Mouse (Mus musculus): ENCODE measurements around the gene Irf8. TPM values are rescaled to one million over a fixed set of nuclear protein-coding genes. Genes with fewer than 3 reads are reported as not detected.

Irf8 gene
- polyA plus RNA-seq, 1 experiment, result 109 TPM

DNA sequence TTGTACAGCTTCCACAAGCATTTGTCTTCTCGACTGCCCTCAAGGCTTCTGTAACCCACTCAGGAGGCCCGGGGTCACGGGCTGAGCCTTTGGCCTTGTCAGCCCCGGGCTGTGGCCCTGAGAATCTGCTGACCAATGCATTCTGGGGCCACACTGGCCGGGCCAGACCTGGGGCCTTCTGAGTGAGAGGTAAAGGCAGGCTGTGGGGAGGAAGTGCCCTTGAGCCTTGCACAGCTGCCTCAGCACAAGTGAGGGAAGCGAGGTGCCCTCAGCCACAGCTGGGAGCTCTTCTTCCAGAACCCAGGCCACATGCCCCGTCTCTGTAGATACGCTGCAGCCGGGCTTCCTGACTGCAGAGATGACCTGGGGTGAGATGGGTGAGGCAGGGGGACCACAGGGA lies 14.5 kb downstream of the Irf8 start:
- Histone ChIP-seq H3K36me3 (ENCODE audit: control insufficient read depth, insufficient read depth, low read length) (no peaks in the 10 kb centered on the region), H3K27ac (ENCODE audit: control insufficient read depth, insufficient read depth, low read length) (peak overlapping the region; percentile 89; the same call in 1 of the 2 replicates)
- WGBS, result 40% methylated on average over 9 of the region's 9 CpGs

DNA sequence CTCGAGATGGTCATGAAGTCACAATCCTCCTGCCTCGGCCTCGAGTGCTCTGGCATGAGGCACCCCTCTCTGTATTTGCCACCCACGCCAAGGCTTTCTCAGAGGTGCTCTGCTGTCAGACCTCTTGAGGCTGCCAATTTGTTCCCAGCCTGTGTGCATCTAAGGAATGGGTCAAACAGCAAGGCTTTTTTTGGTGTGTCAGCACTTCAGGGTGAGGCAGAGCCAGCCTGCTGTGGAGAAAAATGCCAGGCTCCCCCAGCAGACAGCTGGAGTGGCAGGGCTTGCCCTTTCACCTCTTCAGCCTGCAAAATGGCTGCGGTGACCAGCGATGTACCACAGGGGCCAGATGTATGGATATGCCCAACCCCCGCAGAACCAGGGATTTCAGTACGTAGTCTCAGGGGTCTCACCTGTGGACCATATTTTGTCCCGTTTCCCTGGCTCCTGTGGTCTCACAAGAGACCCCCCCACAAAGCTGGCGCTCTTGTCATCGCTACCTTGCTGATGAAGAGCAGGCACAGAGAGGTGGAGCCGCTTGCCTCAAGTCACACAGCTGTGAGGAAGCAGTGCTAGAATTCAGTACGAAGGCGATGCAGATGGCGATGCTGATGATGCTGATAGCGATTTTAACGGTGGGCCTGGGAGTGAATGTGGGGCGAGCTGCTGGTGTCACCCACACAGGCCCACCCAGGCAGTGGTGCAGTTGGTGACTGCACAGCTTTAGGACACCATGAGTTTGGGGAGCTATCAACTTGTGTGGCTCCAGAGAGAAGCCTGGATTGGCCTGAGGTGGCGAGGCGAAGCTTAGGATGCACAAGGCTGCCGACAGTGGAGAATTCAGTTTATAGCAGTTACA lies 15.3 kb downstream of the Irf8 start:
- peak; percentile 62 for DNase-seq
- WGBS, result 36% methylated on average over 21 of the region's 21 CpGs
- peak overlapping the region; percentile 89 for H3K27ac ChIP-seq (ENCODE audit: control insufficient read depth, insufficient read depth, low read length)
- no peaks in the 10 kb centered on the region for H3K27me3 ChIP-seq (ENCODE audit: control insufficient read depth, insufficient read depth, low read length)
- peak overlapping the region; percentile 5; the same call in 1 of the 2 replicates for H3K4me3 ChIP-seq (ENCODE audit: control insufficient read depth, insufficient read depth, low read length)
- H3K4me1 ChIP-seq (replicated peaks; ENCODE audit: control insufficient read depth, insufficient read depth, low read length), result peaks cover 39% of the 10 kb centered on the region
- TF ChIP-seq POLR2A (IDR thresholded peaks at IDR 0.05; ENCODE audit: control insufficient read depth, extremely low read depth, insufficient read depth, low read length, poor library complexity), result no peak
- no peak for TF ChIP-seq CTCF (IDR thresholded peaks at IDR 0.05; ENCODE audit: borderline replicate concordance, control insufficient read depth, extremely low read depth, insufficient read depth, low read length, poor library complexity)
- no peaks in the 10 kb centered on the region for H3K36me3 ChIP-seq (ENCODE audit: control insufficient read depth, insufficient read depth, low read length)

More for the DNA sequence above, 14.5 kb downstream of the Irf8 start:
- DNase-seq, result peak; percentile 73
- H3K4me3 ChIP-seq (ENCODE audit: control insufficient read depth, insufficient read depth, low read length), result no peak overlapping the region
- H3K4me1 ChIP-seq (replicated peaks; ENCODE audit: control insufficient read depth, insufficient read depth, low read length), result peaks cover 39% of the 10 kb centered on the region
- TF ChIP-seq CTCF (IDR thresholded peaks at IDR 0.05; ENCODE audit: borderline replicate concordance, control insufficient read depth, extremely low read depth, insufficient read depth, low read length, poor library complexity) (no peak), POLR2A (IDR thresholded peaks at IDR 0.05; ENCODE audit: control insufficient read depth, extremely low read depth, insufficient read depth, low read length, poor library complexity) (no peak)
- no peaks in the 10 kb centered on the region for H3K27me3 ChIP-seq (ENCODE audit: control insufficient read depth, insufficient read depth, low read length)

DNA sequence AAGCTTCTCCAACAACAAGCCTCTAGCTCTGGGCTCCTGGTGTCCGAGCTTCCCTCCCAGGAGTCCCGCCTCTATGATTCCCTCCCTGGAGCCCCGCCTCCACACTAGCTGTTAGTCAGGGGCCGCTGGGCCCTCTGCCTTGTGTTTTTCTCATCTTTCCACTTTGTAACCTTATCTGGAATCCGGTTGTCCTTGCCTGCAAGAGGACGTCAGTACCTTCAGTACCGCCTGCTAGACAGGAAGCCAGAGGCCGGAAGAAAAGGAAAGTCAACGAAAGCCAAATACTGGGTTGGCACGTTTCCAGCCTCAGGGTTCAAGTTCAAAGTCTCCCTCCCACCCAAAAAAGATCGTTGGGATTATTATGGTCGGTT lies 15.9 kb downstream of the Irf8 start:
- Histone ChIP-seq H3K36me3 (ENCODE audit: control insufficient read depth, insufficient read depth, low read length) (no peaks in the 10 kb centered on the region), H3K4me1 (replicated peaks; ENCODE audit: control insufficient read depth, insufficient read depth, low read length) (peaks cover 39% of the 10 kb centered on the region), H3K27ac (ENCODE audit: control insufficient read depth, insufficient read depth, low read length) (peak overlapping the region; percentile 89), H3K27me3 (ENCODE audit: control insufficient read depth, insufficient read depth, low read length) (no peaks in the 10 kb centered on the region), H3K4me3 (ENCODE audit: control insufficient read depth, insufficient read depth, low read length) (peak overlapping the region; percentile 5; the same call in 1 of the 2 replicates)
- TF ChIP-seq CTCF (IDR thresholded peaks at IDR 0.05; ENCODE audit: borderline replicate concordance, control insufficient read depth, extremely low read depth, insufficient read depth, low read length, poor library complexity) (no peak), POLR2A (IDR thresholded peaks at IDR 0.05; ENCODE audit: control insufficient read depth, extremely low read depth, insufficient read depth, low read length, poor library complexity) (no peak)
- 2% methylated on average over 12 of the region's 12 CpGs for WGBS
- peak; percentile 59 for DNase-seq

DNA sequence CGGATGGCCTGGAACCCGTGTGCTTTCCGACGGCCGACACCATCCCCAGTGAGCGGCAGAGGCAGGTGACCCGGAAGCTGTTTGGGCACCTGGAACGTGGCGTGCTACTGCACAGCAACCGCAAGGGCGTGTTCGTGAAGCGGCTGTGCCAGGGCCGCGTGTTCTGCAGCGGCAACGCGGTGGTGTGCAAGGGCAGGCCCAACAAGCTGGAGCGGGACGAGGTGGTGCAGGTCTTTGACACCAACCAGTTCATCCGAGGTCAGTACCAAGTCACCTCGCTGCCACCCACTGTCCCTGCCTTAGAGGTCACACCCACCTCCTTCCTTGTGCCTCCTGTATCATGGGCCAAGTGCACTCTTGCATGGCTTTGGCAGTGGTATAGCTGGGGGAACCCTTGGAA lies 17.3 kb downstream of the Irf8 start:
- no peaks in the 10 kb centered on the region for H3K27me3 ChIP-seq (ENCODE audit: control insufficient read depth, insufficient read depth, low read length)
- WGBS, result 95% methylated on average over 22 of the region's 22 CpGs
- H3K4me3 ChIP-seq (ENCODE audit: control insufficient read depth, insufficient read depth, low read length), result no peak overlapping the region
- no peaks in the 10 kb centered on the region for H3K36me3 ChIP-seq (ENCODE audit: control insufficient read depth, insufficient read depth, low read length)
- peaks cover 46% of the 10 kb centered on the region for H3K4me1 ChIP-seq (replicated peaks; ENCODE audit: control insufficient read depth, insufficient read depth, low read length)
- no peak for DNase-seq
- TF ChIP-seq POLR2A (IDR thresholded peaks at IDR 0.05; ENCODE audit: control insufficient read depth, extremely low read depth, insufficient read depth, low read length, poor library complexity) (no peak), CTCF (IDR thresholded peaks at IDR 0.05; ENCODE audit: borderline replicate concordance, control insufficient read depth, extremely low read depth, insufficient read depth, low read length, poor library complexity) (no peak)
- no peak overlapping the region for H3K27ac ChIP-seq (ENCODE audit: control insufficient read depth, insufficient read depth, low read length)

DNA sequence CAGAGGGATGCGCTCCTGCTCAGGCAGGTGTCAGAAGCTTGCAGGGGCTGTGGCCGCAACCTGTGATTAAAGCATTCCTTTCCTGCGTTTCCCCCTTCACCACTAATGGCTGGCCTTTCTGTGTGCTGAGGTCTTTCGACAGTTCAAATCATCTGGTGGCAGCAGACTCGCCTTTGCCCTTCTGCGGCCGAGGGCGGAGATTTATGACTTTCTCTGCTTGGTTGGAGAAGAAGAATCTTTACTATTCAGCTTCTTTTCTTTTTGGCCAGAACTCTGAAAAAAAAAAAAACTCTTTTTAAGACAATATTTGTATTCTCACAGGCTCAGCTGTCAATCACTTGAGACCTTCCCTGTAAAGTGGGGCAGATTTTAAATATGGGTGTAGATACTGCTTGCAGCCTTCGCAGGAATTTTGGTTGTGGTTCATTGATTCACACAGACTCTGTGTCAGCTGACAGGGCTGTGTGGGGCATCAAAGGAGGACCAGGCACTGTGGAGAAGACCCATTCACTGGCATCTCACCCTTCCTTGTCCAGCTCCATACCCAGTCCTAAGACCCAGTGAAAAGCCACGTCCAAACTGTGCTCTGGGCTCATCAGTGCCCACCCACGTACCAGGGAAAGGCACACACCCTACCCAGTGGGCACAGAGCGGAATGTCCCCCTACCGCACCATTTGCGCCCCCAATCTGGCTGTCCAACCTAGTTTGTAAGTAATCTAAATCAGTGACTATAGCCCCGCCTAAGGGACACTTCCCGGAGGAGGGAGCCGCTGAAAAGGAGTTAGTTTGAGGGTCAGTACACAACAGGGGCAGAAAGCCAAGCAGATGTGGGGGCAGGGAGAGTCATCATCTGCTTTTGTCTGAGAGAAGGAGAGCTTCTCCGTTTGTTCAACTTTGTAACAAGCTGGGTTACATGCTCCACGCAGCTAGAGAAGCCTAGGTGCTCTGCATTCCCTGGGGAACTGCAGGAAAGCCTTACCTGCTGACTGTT lies 19.4 kb downstream of the Irf8 start:
- H3K36me3 ChIP-seq (ENCODE audit: control insufficient read depth, insufficient read depth, low read length), result no peaks in the 10 kb centered on the region
- WGBS, result 91% methylated on average over 19 of the region's 19 CpGs
- peaks cover 43% of the 10 kb centered on the region for H3K4me1 ChIP-seq (replicated peaks; ENCODE audit: control insufficient read depth, insufficient read depth, low read length)
- H3K4me3 ChIP-seq (ENCODE audit: control insufficient read depth, insufficient read depth, low read length), result no peak overlapping the region
- no peak overlapping the region for H3K27ac ChIP-seq (ENCODE audit: control insufficient read depth, insufficient read depth, low read length)
- no peak for DNase-seq
- H3K27me3 ChIP-seq (ENCODE audit: control insufficient read depth, insufficient read depth, low read length), result no peaks in the 10 kb centered on the region
- TF ChIP-seq CTCF (IDR thresholded peaks at IDR 0.05; ENCODE audit: borderline replicate concordance, control insufficient read depth, extremely low read depth, insufficient read depth, low read length, poor library complexity) (no peak), POLR2A (IDR thresholded peaks at IDR 0.05; ENCODE audit: control insufficient read depth, extremely low read depth, insufficient read depth, low read length, poor library complexity) (no peak)

DNA sequence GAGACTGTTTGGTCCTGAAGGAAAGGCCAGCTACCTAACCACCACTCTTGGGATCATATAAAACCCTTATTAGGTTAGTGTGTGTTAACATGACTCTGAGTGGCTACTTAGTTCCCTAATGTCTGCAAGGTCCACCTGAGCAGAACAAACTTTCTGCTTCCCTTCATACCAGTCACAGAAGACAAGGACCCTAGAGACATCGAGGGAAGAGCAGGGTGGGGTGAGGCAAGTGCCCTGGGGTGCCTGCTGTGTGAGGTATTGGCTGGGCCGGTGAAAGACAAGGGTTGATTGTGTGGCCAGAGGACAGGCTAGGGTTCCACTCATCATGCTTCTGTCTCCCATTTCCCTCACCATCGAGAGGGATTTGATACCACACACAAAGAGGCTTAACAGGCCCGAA lies 21.8 kb downstream of the Irf8 start:
- 71% methylated on average over 4 of the region's 4 CpGs for WGBS
- peaks cover 19% of the 10 kb centered on the region for H3K4me1 ChIP-seq (replicated peaks; ENCODE audit: control insufficient read depth, insufficient read depth, low read length)
- no peak overlapping the region for H3K27ac ChIP-seq (ENCODE audit: control insufficient read depth, insufficient read depth, low read length)
- DNase-seq, result no peak
- H3K4me3 ChIP-seq (ENCODE audit: control insufficient read depth, insufficient read depth, low read length), result no peak overlapping the region
- TF ChIP-seq POLR2A (IDR thresholded peaks at IDR 0.05; ENCODE audit: control insufficient read depth, extremely low read depth, insufficient read depth, low read length, poor library complexity) (no peak), CTCF (IDR thresholded peaks at IDR 0.05; ENCODE audit: borderline replicate concordance, control insufficient read depth, extremely low read depth, insufficient read depth, low read length, poor library complexity) (no peak)
- no peaks in the 10 kb centered on the region for H3K36me3 ChIP-seq (ENCODE audit: control insufficient read depth, insufficient read depth, low read length)
- no peaks in the 10 kb centered on the region for H3K27me3 ChIP-seq (ENCODE audit: control insufficient read depth, insufficient read depth, low read length)
